Mouse (Mus musculus) small intestine, adult 2 months (tissue): ENCODE results near the gene Gm48552.

Experiments
- CTCF ChIP-seq: fragments of 200-500 bp; IDR thresholded peaks from 2 replicates; pipeline ENCODE4 v1.5.1; 2012; ENCODE audit warnings: low read depth, mild to moderate bottlenecking, control low read depth, inconsistent platforms, low read length, moderate library complexity, mixed read lengths; ENCODE audit not compliant: insufficient replicate concordance, insufficient read length; ENCODE audit errors: extremely low read depth
- POLR2A ChIP-seq: fragments of 200-500 bp; IDR thresholded peaks from 2 replicates; pipeline ENCODE4 v1.6.1; 2012; ENCODE audit warnings: low read depth, mild to moderate bottlenecking, control low read depth, inconsistent platforms, low read length, moderate library complexity

- TF ChIP-seq POLR2A, result no peak
- no peak for TF ChIP-seq CTCF
Observed at GRCm38 (mm10) chr10:81404720-81405119, 15.9 kb downstream of the Gm48552 start.
